Mouse (Mus musculus): ENCODE measurements around the gene Fzd7.

The Fzd7 gene

DNA sequence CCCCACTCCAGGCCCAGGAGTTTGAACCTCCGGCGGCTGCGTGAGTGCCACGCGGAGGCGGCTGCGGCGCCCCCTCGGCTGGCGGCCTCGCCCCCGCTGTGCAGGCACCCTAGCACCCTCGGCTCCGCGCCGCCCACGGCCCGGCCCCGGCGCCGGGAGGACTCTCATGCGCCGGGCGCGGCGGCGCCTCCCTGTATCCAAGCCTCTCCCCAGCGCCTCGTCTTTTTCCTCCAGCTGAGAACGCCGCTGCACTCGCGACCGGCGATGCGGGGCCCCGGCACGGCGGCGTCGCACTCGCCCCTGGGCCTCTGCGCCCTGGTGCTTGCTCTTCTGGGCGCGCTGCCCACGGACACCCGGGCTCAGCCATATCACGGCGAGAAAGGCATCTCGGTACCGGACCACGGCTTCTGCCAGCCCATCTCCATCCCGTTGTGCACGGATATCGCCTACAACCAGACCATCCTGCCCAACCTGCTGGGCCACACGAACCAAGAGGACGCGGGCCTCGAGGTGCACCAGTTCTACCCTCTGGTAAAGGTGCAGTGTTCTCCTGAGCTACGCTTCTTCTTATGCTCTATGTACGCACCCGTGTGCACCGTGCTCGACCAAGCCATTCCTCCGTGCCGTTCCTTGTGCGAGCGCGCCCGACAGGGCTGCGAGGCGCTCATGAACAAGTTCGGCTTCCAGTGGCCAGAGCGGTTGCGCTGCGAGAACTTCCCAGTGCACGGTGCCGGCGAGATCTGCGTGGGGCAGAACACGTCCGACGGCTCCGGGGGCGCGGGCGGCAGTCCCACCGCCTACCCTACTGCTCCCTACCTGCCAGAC is 684 bp downstream of the Fzd7 start:
- DNase-seq (ENCODE audit: low read depth, low spot score): peak; percentile 16
- Histone ChIP-seq H3K27me3 (ENCODE audit: control insufficient read depth, insufficient read depth, low read length, poor library complexity, severe bottlenecking) (no peaks in the 10 kb centered on the region), H3K36me3 (ENCODE audit: control insufficient read depth, insufficient read depth, low read length, poor library complexity, severe bottlenecking) (no peaks in the 10 kb centered on the region)

DNA sequence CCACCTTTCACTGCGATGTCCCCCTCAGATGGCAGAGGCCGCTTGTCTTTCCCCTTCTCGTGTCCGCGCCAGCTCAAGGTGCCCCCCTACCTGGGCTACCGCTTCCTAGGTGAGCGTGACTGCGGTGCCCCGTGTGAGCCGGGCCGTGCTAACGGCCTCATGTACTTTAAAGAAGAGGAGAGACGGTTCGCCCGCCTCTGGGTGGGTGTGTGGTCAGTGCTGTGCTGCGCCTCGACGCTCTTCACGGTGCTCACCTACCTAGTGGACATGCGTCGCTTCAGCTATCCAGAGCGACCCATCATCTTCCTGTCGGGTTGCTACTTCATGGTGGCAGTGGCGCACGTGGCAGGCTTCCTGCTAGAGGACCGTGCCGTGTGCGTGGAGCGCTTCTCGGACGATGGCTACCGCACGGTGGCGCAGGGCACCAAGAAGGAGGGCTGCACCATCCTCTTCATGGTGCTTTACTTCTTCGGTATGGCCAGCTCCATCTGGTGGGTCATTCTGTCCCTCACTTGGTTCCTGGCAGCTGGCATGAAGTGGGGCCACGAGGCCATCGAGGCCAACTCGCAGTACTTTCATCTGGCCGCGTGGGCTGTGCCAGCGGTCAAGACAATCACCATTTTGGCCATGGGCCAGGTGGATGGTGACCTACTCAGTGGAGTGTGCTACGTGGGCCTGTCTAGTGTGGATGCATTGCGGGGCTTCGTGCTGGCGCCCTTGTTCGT is 1.5 kb downstream of the Fzd7 start:
- H3K36me3 ChIP-seq (ENCODE audit: control insufficient read depth, insufficient read depth, low read length, poor library complexity, severe bottlenecking): no peaks in the 10 kb centered on the region
- no peaks in the 10 kb centered on the region for H3K27me3 ChIP-seq (ENCODE audit: control insufficient read depth, insufficient read depth, low read length, poor library complexity, severe bottlenecking)
- DNase-seq (ENCODE audit: low read depth, low spot score): peak; percentile 37

DNA sequence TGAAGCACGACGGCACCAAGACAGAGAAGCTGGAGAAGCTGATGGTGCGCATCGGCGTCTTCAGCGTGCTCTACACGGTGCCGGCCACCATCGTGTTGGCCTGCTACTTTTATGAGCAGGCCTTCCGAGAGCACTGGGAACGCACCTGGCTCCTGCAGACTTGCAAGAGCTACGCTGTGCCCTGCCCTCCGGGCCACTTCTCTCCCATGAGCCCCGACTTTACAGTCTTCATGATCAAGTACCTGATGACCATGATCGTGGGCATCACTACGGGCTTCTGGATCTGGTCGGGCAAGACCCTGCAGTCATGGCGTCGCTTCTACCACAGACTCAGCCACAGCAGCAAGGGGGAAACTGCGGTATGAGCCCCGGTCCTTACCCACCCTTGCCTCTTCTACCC is 2.1 kb downstream of the Fzd7 start:
- Histone ChIP-seq H3K27me3 (ENCODE audit: control insufficient read depth, insufficient read depth, low read length, poor library complexity, severe bottlenecking) (no peaks in the 10 kb centered on the region), H3K36me3 (ENCODE audit: control insufficient read depth, insufficient read depth, low read length, poor library complexity, severe bottlenecking) (no peaks in the 10 kb centered on the region)
- DNase-seq (ENCODE audit: low read depth, low spot score): no peak

DNA sequence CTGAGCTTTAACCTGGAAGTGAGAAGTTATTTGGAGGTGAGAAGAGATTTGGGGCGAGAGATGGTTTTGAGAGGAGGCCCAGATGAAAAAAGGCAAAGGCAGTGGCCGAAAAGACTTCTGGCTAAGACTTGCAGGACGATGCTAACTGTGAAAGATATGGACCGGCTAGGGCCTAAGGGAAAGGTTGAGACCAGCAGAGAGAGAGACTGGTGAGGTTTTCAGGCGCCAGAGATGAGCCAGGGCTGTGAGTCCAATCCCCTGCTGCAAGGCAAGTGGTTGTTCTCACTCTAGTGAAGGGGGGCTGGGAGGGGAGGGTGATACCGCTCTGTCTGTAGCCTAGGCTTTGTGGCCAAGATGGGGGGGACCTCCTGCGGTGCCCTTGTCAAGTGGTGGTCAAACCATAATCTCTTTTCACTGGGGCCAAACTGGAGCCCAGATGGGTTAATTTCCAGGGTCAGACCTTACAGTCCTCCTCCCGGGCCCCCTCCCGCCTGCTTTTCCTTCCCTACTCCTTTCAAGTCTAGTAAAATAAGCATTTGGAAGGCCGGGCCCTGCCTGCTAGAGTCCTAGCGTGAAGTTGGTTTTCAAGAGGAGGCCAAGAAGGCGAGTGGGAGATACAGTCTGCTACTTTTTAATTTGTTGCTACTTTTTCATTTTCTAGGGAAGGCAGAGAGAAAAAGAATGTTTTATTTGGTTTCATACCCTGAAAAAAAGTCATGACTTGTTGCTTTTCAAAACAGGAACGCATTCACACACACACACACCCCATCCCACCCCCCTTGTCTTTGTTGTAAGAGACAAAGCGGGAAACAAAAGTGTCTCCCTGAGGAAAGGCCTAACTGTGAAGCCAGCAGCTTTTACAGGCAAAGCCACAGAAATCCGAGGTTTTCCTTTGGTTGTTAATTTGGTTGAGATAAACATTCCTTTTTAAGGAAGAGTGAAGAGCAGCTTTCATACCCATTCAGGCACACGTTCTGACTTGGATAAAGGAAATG is 2.9 kb downstream of the Fzd7 start:
- no peaks in the 10 kb centered on the region for H3K27me3 ChIP-seq (ENCODE audit: control insufficient read depth, insufficient read depth, low read length, poor library complexity, severe bottlenecking)
- no peak for DNase-seq (ENCODE audit: low read depth, low spot score)
- H3K36me3 ChIP-seq (ENCODE audit: control insufficient read depth, insufficient read depth, low read length, poor library complexity, severe bottlenecking): no peaks in the 10 kb centered on the region

DNA sequence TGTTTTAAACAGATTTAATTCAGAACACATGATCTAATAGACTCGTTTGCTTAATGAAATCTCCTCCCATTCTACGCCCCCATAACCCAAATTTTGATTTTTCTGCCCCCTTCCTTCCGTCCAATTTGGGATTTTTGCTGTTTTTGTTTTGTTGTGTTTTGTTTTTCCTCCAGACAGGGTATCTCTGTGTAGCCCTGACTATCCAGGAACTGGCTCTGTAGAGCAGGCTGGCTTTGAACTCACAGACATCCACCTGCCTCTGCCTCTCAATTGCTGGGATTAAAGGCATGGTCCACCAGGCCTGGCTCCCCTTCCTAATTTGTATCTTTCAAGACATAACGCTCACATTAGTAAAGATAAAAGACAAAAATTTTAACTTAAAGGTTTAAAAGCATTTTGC is 3.6 kb downstream of the Fzd7 start:
- H3K36me3 ChIP-seq (ENCODE audit: control insufficient read depth, insufficient read depth, low read length, poor library complexity, severe bottlenecking): no peaks in the 10 kb centered on the region
- no peaks in the 10 kb centered on the region for H3K27me3 ChIP-seq (ENCODE audit: control insufficient read depth, insufficient read depth, low read length, poor library complexity, severe bottlenecking)

DNA sequence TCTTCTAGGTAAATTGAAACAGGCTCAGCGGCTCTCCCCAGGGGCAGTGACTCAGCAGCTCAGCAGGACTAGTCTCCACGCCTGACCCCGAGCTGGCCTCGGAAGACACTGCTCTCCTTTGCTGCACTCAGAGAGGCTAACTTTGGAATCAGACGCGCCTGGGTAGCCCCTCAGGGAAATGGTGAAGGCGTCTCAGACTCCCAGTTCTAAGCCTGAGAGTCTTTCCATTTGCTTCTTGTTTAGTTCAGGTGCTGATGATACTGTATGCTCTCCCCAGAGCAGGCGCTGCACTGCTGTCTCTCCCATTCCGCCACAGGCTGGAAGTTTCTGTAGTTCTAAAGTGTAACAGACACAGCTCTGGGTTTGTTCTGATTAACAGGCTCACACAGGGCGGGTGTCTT is 5.4 kb downstream of the Fzd7 start:
- DNase-seq (ENCODE audit: low read depth, low spot score): no peak
- H3K36me3 ChIP-seq (ENCODE audit: control insufficient read depth, insufficient read depth, low read length, poor library complexity, severe bottlenecking): no peaks in the 10 kb centered on the region
- H3K27me3 ChIP-seq (ENCODE audit: control insufficient read depth, insufficient read depth, low read length, poor library complexity, severe bottlenecking): no peaks in the 10 kb centered on the region

More for the DNA sequence above, 3.6 kb downstream of the Fzd7 start:
- no peak for DNase-seq (ENCODE audit: low read depth, low spot score)

DNA sequence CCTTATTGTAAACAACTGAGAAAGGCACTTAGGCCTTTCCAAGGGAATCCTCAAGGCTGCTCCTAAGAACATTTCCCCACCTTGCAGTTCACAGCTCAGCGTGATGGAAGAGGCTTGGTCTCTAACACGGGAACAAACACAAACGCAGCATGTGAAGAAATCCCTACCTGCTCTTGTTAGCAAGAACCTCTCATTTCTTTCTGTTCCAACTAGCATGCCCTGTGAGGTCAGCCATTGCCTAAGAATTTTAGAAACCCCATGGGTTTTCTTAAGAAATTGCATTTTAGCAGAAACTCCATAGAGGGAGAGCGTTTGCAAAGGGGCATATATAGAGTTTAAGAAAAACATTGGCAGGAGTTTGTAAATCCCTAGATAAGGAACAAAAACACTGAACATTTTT is 6.3 kb downstream of the Fzd7 start:
- no peaks in the 10 kb centered on the region for H3K36me3 ChIP-seq (ENCODE audit: control insufficient read depth, insufficient read depth, low read length, poor library complexity, severe bottlenecking)
- H3K27me3 ChIP-seq (ENCODE audit: control insufficient read depth, insufficient read depth, low read length, poor library complexity, severe bottlenecking): no peaks in the 10 kb centered on the region
- no peak for DNase-seq (ENCODE audit: low read depth, low spot score)

DNA sequence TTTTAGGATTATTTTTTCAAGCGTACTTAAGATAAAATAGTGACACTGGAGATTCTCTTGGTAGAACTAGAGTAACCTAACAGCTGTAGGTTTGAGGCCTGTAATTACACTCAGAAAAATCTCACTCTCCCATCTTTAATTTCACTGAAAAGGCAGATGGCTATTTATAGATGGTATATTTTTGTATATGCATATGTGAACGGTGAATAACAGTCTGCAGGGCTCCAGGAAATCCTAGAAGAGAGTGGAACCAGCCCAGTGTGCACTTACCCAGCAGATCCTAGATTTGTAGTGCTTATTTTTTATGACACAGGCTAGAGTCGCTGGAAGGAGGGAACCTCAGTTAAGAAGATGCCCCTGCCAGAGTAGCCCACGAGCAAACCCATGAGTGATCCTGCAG is 6.8 kb downstream of the Fzd7 start:
- Histone ChIP-seq H3K27me3 (ENCODE audit: control insufficient read depth, insufficient read depth, low read length, poor library complexity, severe bottlenecking) (no peaks in the 10 kb centered on the region), H3K36me3 (ENCODE audit: control insufficient read depth, insufficient read depth, low read length, poor library complexity, severe bottlenecking) (no peaks in the 10 kb centered on the region)
- no peak for DNase-seq (ENCODE audit: low read depth, low spot score)

DNA sequence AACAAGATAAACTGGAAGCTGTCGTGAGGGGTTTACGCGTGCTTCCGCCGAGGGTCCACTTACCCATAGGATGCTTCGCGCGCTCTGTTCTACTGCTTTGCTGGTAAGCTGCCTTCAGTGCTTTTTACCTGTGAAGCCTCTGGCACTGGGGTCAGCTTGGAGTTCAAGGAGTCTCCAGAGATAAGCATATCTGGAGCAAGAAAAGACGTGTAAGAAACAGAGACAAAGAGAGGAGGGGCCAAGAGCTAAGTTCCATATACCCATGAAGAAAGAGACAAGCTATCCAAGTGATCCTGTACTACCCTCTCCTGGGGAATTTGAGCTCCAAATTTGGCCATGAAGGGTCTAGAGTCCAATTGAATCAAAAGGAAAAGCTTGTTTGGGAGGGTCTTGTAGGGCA is 9.3 kb downstream of the Fzd7 start:
- H3K27me3 ChIP-seq (ENCODE audit: control insufficient read depth, insufficient read depth, low read length, poor library complexity, severe bottlenecking): no peaks in the 10 kb centered on the region
- no peak for DNase-seq (ENCODE audit: low read depth, low spot score)
- H3K36me3 ChIP-seq (ENCODE audit: control insufficient read depth, insufficient read depth, low read length, poor library complexity, severe bottlenecking): no peaks in the 10 kb centered on the region

DNA sequence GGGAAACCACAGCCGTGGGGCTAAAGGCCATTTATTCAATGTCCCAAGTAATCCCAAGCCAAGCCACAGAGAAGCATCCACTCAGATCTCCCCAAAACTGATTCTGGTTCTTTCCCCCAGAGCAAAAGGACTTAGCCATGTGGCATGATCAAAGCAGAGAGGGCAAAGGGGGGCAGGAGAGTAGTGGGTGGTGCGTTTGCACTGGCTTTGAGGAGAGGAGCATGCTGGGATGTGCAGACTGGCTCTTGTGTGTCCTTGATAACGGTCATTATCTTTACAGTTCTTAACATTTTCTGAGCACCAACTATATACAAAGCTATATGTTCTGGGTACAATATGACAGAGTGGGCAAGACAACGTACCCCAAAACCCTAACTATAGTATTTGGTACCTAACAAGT is 10.2 kb downstream of the Fzd7 start:
- no peaks in the 10 kb centered on the region for H3K27me3 ChIP-seq (ENCODE audit: control insufficient read depth, insufficient read depth, low read length, poor library complexity, severe bottlenecking)
- no peaks in the 10 kb centered on the region for H3K36me3 ChIP-seq (ENCODE audit: control insufficient read depth, insufficient read depth, low read length, poor library complexity, severe bottlenecking)
- no peak for DNase-seq (ENCODE audit: low read depth, low spot score)

DNA sequence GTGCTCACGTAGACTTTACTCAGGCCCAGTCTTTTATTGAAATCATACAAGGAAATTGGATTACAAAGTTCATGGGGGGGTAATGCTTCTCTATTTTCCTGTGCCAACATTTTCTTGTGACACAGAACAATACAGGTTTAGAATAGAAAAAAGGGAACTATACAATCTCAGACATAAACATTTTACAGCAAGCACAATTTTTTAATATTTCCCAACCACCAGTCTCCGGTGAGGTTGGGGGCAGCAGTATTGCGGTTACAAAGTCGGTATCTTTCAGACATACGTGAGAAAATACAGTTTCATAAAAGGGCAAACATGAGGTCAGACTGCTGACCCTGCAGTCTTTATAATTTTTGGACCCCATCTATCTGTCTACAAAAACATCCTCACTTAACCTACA is 13.7 kb downstream of the Fzd7 start:
- no peak for DNase-seq (ENCODE audit: low read depth, low spot score)
- Histone ChIP-seq H3K27me3 (ENCODE audit: control insufficient read depth, insufficient read depth, low read length, poor library complexity, severe bottlenecking) (no peaks in the 10 kb centered on the region), H3K36me3 (ENCODE audit: control insufficient read depth, insufficient read depth, low read length, poor library complexity, severe bottlenecking) (no peaks in the 10 kb centered on the region)

DNA sequence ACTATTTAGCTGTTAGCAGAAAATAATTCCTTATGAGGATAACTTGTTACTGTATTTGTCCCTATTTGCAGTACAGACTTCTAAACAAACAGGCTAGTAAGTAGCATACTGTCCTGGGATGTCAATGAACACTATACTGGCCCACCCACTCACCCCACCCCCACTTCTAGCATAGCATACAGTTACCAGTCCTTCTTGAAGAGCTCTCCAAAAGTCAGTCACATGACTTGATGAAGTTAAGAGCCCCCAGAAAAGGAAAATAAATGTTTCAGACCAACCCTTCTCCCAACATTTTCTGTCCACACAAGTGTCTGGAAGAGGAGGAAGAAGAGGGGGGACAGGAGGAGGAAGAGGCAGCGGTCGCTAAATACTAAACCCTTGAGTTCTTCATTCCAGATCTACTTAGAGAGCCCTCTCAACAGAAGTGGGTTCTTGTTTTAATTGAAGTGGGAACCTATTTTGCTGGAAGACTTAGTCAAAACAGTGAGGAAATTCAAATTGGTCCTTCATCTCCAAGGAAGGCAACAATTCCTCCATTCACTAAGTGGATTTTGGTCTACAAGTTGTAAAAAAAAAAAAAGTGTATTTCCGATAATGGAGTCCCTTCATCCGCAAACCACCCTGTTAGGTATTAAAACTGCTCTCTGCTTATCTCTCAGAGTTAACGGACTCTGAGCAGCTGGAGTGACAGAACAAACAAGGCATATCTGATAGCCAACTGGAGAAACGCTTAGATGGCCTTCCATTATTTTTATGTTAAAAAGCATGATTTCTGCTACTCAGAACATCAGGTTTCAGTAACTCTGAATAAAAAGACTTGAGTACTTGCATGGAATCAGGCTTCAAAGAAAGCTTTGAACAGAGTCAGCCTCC is 15.8 kb downstream of the Fzd7 start:
- H3K36me3 ChIP-seq (ENCODE audit: control insufficient read depth, insufficient read depth, low read length, poor library complexity, severe bottlenecking): no peaks in the 10 kb centered on the region
- no peak for DNase-seq (ENCODE audit: low read depth, low spot score)
- H3K27me3 ChIP-seq (ENCODE audit: control insufficient read depth, insufficient read depth, low read length, poor library complexity, severe bottlenecking): no peaks in the 10 kb centered on the region

DNA sequence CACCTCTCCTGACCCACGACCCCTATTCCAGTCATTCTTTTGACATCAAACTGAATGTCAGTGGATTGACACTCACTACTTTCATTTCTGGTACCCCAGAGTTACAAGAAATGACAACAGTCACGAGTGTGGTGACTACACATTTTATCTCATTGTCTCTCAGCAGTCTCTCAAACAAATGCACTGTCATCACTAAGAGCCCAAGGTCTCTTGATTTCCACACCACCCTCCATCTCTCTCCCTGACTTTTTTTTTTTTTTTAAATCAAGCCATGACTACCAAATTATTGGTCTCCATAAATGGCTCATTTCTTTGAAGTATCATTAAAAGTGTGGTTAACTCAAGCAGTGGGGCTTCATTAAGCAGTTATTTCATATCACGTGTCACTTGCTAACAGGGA is 17.1 kb downstream of the Fzd7 start:
- no peak for DNase-seq (ENCODE audit: low read depth, low spot score)
- H3K27me3 ChIP-seq (ENCODE audit: control insufficient read depth, insufficient read depth, low read length, poor library complexity, severe bottlenecking): no peaks in the 10 kb centered on the region
- H3K36me3 ChIP-seq (ENCODE audit: control insufficient read depth, insufficient read depth, low read length, poor library complexity, severe bottlenecking): no peaks in the 10 kb centered on the region

DNA sequence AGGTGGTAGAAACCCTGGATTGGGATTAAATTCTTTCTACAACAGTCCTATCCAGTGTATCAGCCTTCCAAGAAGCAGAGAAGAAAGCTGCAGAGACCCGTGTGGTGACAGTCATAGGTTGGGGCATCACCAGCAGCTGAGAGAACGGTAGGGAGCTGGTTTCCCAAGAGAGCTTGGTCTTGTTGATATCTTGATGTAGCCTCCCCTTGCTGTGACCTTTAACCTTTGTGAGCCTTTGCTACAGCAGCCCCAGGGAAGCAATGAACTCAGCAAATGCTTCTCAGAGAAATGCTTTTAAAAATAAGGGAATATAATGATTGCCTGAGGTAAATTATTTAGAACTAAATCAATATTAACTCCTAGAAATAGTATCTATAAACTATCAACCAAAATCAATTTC is 20.1 kb downstream of the Fzd7 start:
- H3K36me3 ChIP-seq (ENCODE audit: control insufficient read depth, insufficient read depth, low read length, poor library complexity, severe bottlenecking): no peaks in the 10 kb centered on the region
- no peak for DNase-seq (ENCODE audit: low read depth, low spot score)
- no peaks in the 10 kb centered on the region for H3K27me3 ChIP-seq (ENCODE audit: control insufficient read depth, insufficient read depth, low read length, poor library complexity, severe bottlenecking)

All from splenic B cell, adult 2 months (primary cell).